Mouse (Mus musculus): ENCODE measurements around the gene Brms1.

- TF ChIP-seq EP300 (IDR thresholded peaks at IDR 0.05; ENCODE audit: insufficient read depth, low read depth, low read length) (no peak), POLR2A (IDR thresholded peaks at IDR 0.05; ENCODE audit: insufficient read depth, low read depth, low read length) (peak; percentile 64)
These were observed 24.9 kb upstream of the Brms1 start for GRCm38 (mm10) chr19:5016221-5016742.

Measured in heart, adult 2 months (tissue).